Mouse (Mus musculus): ENCODE data around the gene Fbxo8. TPM values are rescaled to one million over a fixed set of nuclear protein-coding genes. Genes with fewer than 3 reads are reported as not detected.

Gene Fbxo8
- total and polyA plus RNA-seq, 3 experiments, result 14.8 to 47.0 (median 28.1) TPM

- Histone ChIP-seq H3K27me3 (replicated peaks) (no peaks in the 10 kb centered on the region), H3K4me3 (replicated peaks in 1 of 3; ENCODE audit: low read depth in 2 of 3, low read length in 2 of 3, poor library complexity in 1 of 3) (no peak overlapping the region), H3K4me1 (ENCODE audit: control insufficient read depth in 1 of 2, insufficient read depth in 2 of 2) (peaks cover 0 to 13% of the 10 kb centered on the region in 2 experiments; a peak in 2 of 4 replicates), H3K9me3 (replicated peaks; ENCODE audit: low read length) (no peaks in the 10 kb centered on the region), H3K79me2 (replicated peaks; ENCODE audit: control insufficient read depth, extremely low read depth, insufficient read depth, poor library complexity, severe bottlenecking) (no peaks in the 10 kb centered on the region), H3K36me3 (replicated peaks in 1 of 2; ENCODE audit: control insufficient read depth in 1 of 2, insufficient read depth in 1 of 2, low read length in 1 of 2) (no peaks in the 10 kb centered on the region), H3K27ac (ENCODE audit: insufficient read depth, low read depth) (no peak overlapping the region), H3K4me2 (ENCODE audit: insufficient read depth, low read depth, poor library complexity, severe bottlenecking) (no peak overlapping the region), H3K9ac (ENCODE audit: insufficient read depth, low read depth) (no peak overlapping the region)
- dilution Hi-C loops (cut with MboI; ENCODE audit: extremely low pct_ligation_motif_present, extremely low pct_unique_long_range_greater_than_20kb, low sequenced_read_pairs) (no loop called here), in situ Hi-C loops (cut with MboI; ENCODE audit: low pct_ligation_motif_present, low pct_unique_long_range_greater_than_20kb, low sequenced_read_pairs) (no loop called here)
- TF ChIP-seq CHD1 (IDR thresholded peaks at IDR 0.05; ENCODE audit: low read depth, low read length) (no peak), JUN (IDR thresholded peaks at IDR 0.05; ENCODE audit: insufficient read depth, low read depth, low read length) (no peak), SIN3A (IDR thresholded peaks at IDR 0.05; ENCODE audit: low read length) (no peak), ZNF384 (IDR thresholded peaks at IDR 0.05; ENCODE audit: low read depth, low read length) (no peak), ZMIZ1 (IDR thresholded peaks at IDR 0.05; ENCODE audit: low read depth, low read length) (no peak), POLR2A (IDR thresholded peaks at IDR 0.05; ENCODE audit: low read depth, low read length) (no peak), NRF1 (IDR thresholded peaks at IDR 0.05; ENCODE audit: low read depth, low read length) (no peak), JUND (conservative IDR thresholded peaks at IDR 0.05; ENCODE audit: low read depth, low read length) (no peak), HCFC1 (IDR thresholded peaks at IDR 0.05; ENCODE audit: low read depth, low read length) (no peak), SMC3 (IDR thresholded peaks at IDR 0.05; ENCODE audit: low read depth, low read length) (no peak), RAD21 (IDR thresholded peaks at IDR 0.05; ENCODE audit: low read depth, low read length) (no peak)
- DNase-seq (ENCODE audit: extremely low read depth), result no peak
Observed at GRCm38 (mm10) chr8:56619056-56619455, 68.2 kb downstream of the Fbxo8 start.

- dilution Hi-C loops (cut with MboI; ENCODE audit: extremely low pct_ligation_motif_present, extremely low pct_unique_long_range_greater_than_20kb, low sequenced_read_pairs), result no loop called here
Observed at GRCm38 (mm10) chr8:56619571-56619970, 68.7 kb downstream of the Fbxo8 start.

More at GRCm38 (mm10) chr8:56619571-56619970, 68.7 kb downstream of the Fbxo8 start:
- Histone ChIP-seq H3K27ac (ENCODE audit: insufficient read depth, low read depth) (no peak overlapping the region), H3K36me3 (replicated peaks in 1 of 2; ENCODE audit: control insufficient read depth in 1 of 2, insufficient read depth in 1 of 2, low read length in 1 of 2) (no peaks in the 10 kb centered on the region), H3K27me3 (replicated peaks) (no peaks in the 10 kb centered on the region), H3K4me2 (ENCODE audit: insufficient read depth, low read depth, poor library complexity, severe bottlenecking) (no peak overlapping the region), H3K9ac (ENCODE audit: insufficient read depth, low read depth) (no peak overlapping the region), H3K4me1 (ENCODE audit: control insufficient read depth in 1 of 2, insufficient read depth in 2 of 2) (peaks cover 0 to 13% of the 10 kb centered on the region in 2 experiments; a peak in 2 of 4 replicates), H3K4me3 (replicated peaks in 1 of 3; ENCODE audit: low read depth in 2 of 3, low read length in 2 of 3, poor library complexity in 1 of 3) (no peak overlapping the region), H3K79me2 (replicated peaks; ENCODE audit: control insufficient read depth, extremely low read depth, insufficient read depth, poor library complexity, severe bottlenecking) (no peaks in the 10 kb centered on the region), H3K9me3 (replicated peaks; ENCODE audit: low read length) (no peaks in the 10 kb centered on the region)
- in situ Hi-C loops (cut with MboI; ENCODE audit: low pct_ligation_motif_present, low pct_unique_long_range_greater_than_20kb, low sequenced_read_pairs), result no loop called here
- TF ChIP-seq NELFE (IDR thresholded peaks at IDR 0.05; ENCODE audit: low read depth, low read length), result no peak
- no peak for TF ChIP-seq TBP (conservative IDR thresholded peaks at IDR 0.05; ENCODE audit: low read depth, low read length)
- no peak for TF ChIP-seq MXI1 (IDR thresholded peaks at IDR 0.05; ENCODE audit: low read depth, low read length)
- no peak for TF ChIP-seq RCOR1 (conservative IDR thresholded peaks at IDR 0.05; ENCODE audit: low read depth, low read length)
- no peak for TF ChIP-seq MAFK (IDR thresholded peaks at IDR 0.05; ENCODE audit: insufficient replicate concordance, low read length)
- TF ChIP-seq IRF4 (IDR thresholded peaks at IDR 0.05; ENCODE audit: low read depth, low read length), result no peak
- TF ChIP-seq NRF1 (IDR thresholded peaks at IDR 0.05; ENCODE audit: low read depth, low read length), result no peak
- TF ChIP-seq BHLHE40 (IDR thresholded peaks at IDR 0.05; ENCODE audit: low read depth, low read length), result no peak
- no peak for TF ChIP-seq SIN3A (IDR thresholded peaks at IDR 0.05; ENCODE audit: low read length)
- TF ChIP-seq CHD1 (IDR thresholded peaks at IDR 0.05; ENCODE audit: low read depth, low read length), result no peak
- TF ChIP-seq JUND (conservative IDR thresholded peaks at IDR 0.05; ENCODE audit: low read depth, low read length), result no peak
- no peak for TF ChIP-seq GABPA (IDR thresholded peaks at IDR 0.05; ENCODE audit: insufficient replicate concordance, low read depth, low read length)
- no peak for TF ChIP-seq POLR2A (IDR thresholded peaks at IDR 0.05; ENCODE audit: low read depth, low read length)
- no peak for DNase-seq (ENCODE audit: extremely low read depth)
